Mouse (Mus musculus): Measurements from ENCODE around the gene Kcnj9. TPM values are rescaled to one million over a fixed set of nuclear protein-coding genes. Genes with fewer than 3 reads are reported as not detected.

Kcnj9 gene
- polyA plus RNA-seq, 1 experiment: not detected

DNA sequence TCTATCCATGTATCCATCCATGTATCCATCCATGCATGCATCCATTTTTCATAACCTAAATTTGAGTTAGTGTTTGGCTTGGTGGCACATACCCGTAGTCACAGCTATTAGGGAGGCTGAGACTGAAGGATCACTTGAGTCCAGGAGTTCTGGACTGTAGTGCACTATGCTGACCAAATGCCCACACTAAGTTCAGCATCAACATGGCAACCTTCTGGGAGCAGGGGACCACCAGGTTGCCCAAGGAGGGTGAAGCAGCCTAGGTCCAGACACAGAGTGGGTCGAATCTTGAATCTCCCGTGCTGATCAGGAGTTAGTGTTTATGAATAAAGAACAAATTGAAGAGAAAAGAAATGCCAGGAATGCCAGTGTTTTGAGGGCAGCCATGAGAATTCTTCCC is 57.9 kb downstream of the Kcnj9 start:
- no peaks in the 10 kb centered on the region for H3K36me3 ChIP-seq (ENCODE audit: control insufficient read depth, insufficient read depth, low read length)
- H3K4me3 ChIP-seq (ENCODE audit: low read depth, low read length): no peak overlapping the region
- H3K27ac ChIP-seq (ENCODE audit: insufficient read depth, low read depth, low read length): no peak overlapping the region
- H3K4me1 ChIP-seq (ENCODE audit: control insufficient read depth, insufficient read depth, insufficient read length, low read length): peaks cover 2% of the 10 kb centered on the region; the same call in 1 of the 2 replicates
- no peaks in the 10 kb centered on the region for H3K27me3 ChIP-seq (ENCODE audit: control insufficient read depth, insufficient read depth, low read length)
- 79% methylated on average over 3 of the region's 3 CpGs for WGBS
- TF ChIP-seq CTCF (IDR thresholded peaks at IDR 0.05; ENCODE audit: extremely low read depth, insufficient read length, insufficient replicate concordance, low read depth, low read length) (no peak), POLR2A (IDR thresholded peaks at IDR 0.05; ENCODE audit: low read depth, low read length) (no peak)

Other genes starting within 250 kb of the Kcnj9 start
- 25.0 and 46.0 TPM in 2 replicates for gene Copa, start 246.8 kb downstream of the Kcnj9 start, polyA plus RNA-seq (2012; rRNA removed)
- gene Ncstn, start 246.5 kb downstream of the Kcnj9 start, polyA plus RNA-seq (2012; rRNA removed): 46.4 and 118 TPM in 2 replicates
- gene Pex19, start 202.6 kb downstream of the Kcnj9 start, polyA plus RNA-seq (2012; rRNA removed): 40.5 and 55.1 TPM in 2 replicates
- gene Dcaf8, start 181.2 kb downstream of the Kcnj9 start, polyA plus RNA-seq (2012; rRNA removed): 14.6 and 26.7 TPM in 2 replicates
- 11.3 and 12.0 TPM in 2 replicates for gene Pea15a, start 122.5 kb downstream of the Kcnj9 start, polyA plus RNA-seq (2012; rRNA removed)
- 0.18 and 0.32 TPM in 2 replicates for gene Casq1, start 109.5 kb downstream of the Kcnj9 start, polyA plus RNA-seq (2012; rRNA removed)
- gene Atp1a4, start 70.9 kb downstream of the Kcnj9 start, polyA plus RNA-seq (2012; rRNA removed): not detected in 2 replicates
- 52.7 and 90.8 TPM in 2 replicates for gene Igsf8, start 67.7 kb downstream of the Kcnj9 start, polyA plus RNA-seq (2012; rRNA removed)
- gene Atp1a2, start 31.3 kb downstream of the Kcnj9 start, polyA plus RNA-seq (2012; rRNA removed): 2.7 and 3.5 TPM in 2 replicates
- gene Kcnj10, start 11.9 kb upstream of the Kcnj9 start, polyA plus RNA-seq (2012; rRNA removed): 0.44 and 0.65 TPM in 2 replicates
- 3.5 and 4.8 TPM in 2 replicates for gene Pigm, start 47.2 kb upstream of the Kcnj9 start, polyA plus RNA-seq (2012; rRNA removed)
- gene Slamf9, start 146.0 kb upstream of the Kcnj9 start, polyA plus RNA-seq (2012; rRNA removed): 2.1 TPM in 2 replicates
- gene Igsf9, start 152.5 kb upstream of the Kcnj9 start, polyA plus RNA-seq (2012; rRNA removed): 145 and 516 TPM in 2 replicates
- 149 and 284 TPM in 2 replicates for gene Tagln2, start 170.7 kb upstream of the Kcnj9 start, polyA plus RNA-seq (2012; rRNA removed)
- gene Cfap45, start 191.5 kb upstream of the Kcnj9 start, polyA plus RNA-seq (2012; rRNA removed): 0.29 and 1.3 TPM in 2 replicates
- 0.35 and 1.0 TPM in 2 replicates for gene Vsig8, start 226.6 kb upstream of the Kcnj9 start, polyA plus RNA-seq (2012; rRNA removed)